Mouse (Mus musculus): ENCODE measurements around the gene Cyp4x1. TPM values are rescaled to one million over a fixed set of nuclear protein-coding genes. Genes with fewer than 3 reads are reported as not detected.

The Cyp4x1 gene
- polyA plus RNA-seq, 1 experiment from 2014 or later, result 2.5 TPM

DNA sequence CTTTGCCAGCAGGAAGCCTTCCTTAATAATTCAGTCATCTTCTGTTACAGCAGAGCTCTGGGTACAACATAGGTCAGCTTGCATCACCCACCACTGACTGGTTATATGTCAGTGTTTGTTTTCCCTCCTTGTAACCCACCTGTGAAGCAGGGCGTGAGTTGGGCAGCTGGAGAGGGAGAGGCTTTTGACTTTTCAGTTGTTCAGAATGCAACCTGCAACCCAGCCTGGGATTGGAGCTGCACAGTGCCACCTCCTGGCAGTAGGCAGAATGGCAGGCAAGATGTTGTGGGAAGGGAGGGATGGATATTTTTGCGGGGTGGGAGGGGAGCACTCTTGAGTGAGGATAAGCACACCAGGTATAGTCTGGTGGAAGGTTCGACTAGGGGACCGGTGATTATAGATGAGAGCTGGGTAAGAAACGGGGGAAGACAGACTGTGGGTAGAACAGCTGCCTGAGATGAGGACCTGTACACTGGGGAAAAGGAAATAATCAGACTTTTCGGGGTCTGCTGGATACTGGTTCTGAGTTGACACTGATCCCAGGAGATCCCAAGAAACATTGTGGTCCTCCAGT is 48.5 kb downstream of the Cyp4x1 start:
- DNase-seq (ENCODE audit: low spot score) (peak; percentile 62), ATAC-seq (peak; percentile 57; the same call in 1 of the 2 replicates)
- Histone ChIP-seq H3K9ac (ENCODE audit: low read length) (no peak overlapping the region), H3K36me3 (ENCODE audit: control insufficient read depth, insufficient read depth, low read length) (no peaks in the 10 kb centered on the region), H3K4me2 (ENCODE audit: low read length) (no peak overlapping the region), H3K27me3 (replicated peaks; ENCODE audit: control insufficient read depth, insufficient read depth, low read length) (no peaks in the 10 kb centered on the region), H3K4me1 (ENCODE audit: control insufficient read depth, insufficient read depth, low read length) (no peaks in the 10 kb centered on the region), H3K4me3 (ENCODE audit: low read depth, low read length) (no peak overlapping the region), H3K27ac (ENCODE audit: low read depth, low read length) (no peak overlapping the region), H3K9me3 (replicated peaks; ENCODE audit: control insufficient read depth, low read length) (no peaks in the 10 kb centered on the region)
- 20% methylated on average over 6 of the region's 6 CpGs for WGBS

DNA sequence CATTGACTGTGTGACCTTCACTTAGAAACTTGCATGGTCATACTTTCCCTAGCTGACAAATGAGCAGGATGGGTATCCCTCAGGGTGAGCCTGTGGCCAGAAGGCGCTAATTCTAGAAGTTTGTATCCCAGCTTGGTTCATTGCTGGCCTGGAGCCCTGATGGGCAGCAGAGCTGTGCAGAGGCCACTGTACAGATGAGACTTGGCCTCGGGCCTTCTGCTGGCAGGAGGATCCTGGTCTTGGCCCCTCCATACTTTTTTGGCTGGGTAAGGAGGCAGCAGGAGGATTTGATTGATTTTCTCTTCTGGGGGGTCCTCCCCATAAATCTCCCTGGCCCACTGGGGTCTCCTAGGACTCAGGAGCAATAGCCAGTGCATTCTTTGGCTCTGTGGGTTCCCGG is 51.0 kb downstream of the Cyp4x1 start:
- 82% methylated on average over 3 of the region's 3 CpGs for WGBS
- Histone ChIP-seq H3K4me3 (ENCODE audit: low read depth, low read length) (no peak overlapping the region), H3K9ac (ENCODE audit: low read length) (no peak overlapping the region), H3K9me3 (replicated peaks; ENCODE audit: control insufficient read depth, low read length) (no peaks in the 10 kb centered on the region), H3K4me1 (ENCODE audit: control insufficient read depth, insufficient read depth, low read length) (peaks cover 15% of the 10 kb centered on the region), H3K4me2 (ENCODE audit: low read length) (no peak overlapping the region), H3K36me3 (ENCODE audit: control insufficient read depth, insufficient read depth, low read length) (no peaks in the 10 kb centered on the region), H3K27me3 (replicated peaks; ENCODE audit: control insufficient read depth, insufficient read depth, low read length) (no peaks in the 10 kb centered on the region), H3K27ac (ENCODE audit: low read depth, low read length) (no peak overlapping the region)
- DNase-seq (ENCODE audit: low spot score), result no peak
- no peak for ATAC-seq

DNA sequence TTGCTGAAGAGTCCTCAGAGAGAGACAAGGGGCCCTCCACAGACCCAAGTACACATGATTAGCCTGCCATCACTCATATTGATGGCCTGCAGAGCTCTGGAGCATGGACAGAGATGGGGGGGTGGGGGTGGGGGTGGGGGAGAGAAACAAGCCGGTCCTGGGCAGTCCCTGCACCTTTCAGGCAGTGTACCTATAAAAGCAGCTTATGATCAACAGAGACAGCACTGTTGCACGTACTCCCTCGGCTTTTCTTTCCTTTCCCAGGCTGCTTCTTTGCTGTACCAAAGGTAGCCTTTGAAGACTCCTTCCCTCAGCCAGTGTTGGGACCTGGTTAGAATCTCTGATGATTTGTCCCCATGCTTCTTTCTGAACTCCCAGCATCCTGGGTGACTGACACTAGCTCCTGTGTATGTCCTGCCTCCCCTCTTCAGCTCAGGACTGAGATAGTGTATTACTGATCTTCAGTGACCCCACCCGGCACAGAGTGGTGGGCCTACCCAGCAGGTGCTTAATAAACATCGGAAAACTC is 54.2 kb downstream of the Cyp4x1 start:
- H3K4me2 ChIP-seq (ENCODE audit: low read length), result 0 out of 2 replicates have a peak overlapping the region, but pooled peaks have one; percentile 5
- WGBS, result 4% methylated on average over 5 of the region's 5 CpGs
- H3K9me3 ChIP-seq (replicated peaks; ENCODE audit: control insufficient read depth, low read length), result no peaks in the 10 kb centered on the region
- DNase-seq (ENCODE audit: low spot score), result no peak
- H3K36me3 ChIP-seq (ENCODE audit: control insufficient read depth, insufficient read depth, low read length), result no peaks in the 10 kb centered on the region
- no peaks in the 10 kb centered on the region for H3K27me3 ChIP-seq (replicated peaks; ENCODE audit: control insufficient read depth, insufficient read depth, low read length)
- no peak overlapping the region for H3K4me3 ChIP-seq (ENCODE audit: low read depth, low read length)
- H3K4me1 ChIP-seq (ENCODE audit: control insufficient read depth, insufficient read depth, low read length), result peaks cover 15% of the 10 kb centered on the region
- 0 out of 2 replicates have a peak overlapping the region, but pooled peaks have one; percentile 62 for H3K27ac ChIP-seq (ENCODE audit: low read depth, low read length)
- no peak for ATAC-seq
- H3K9ac ChIP-seq (ENCODE audit: low read length), result peak overlapping the region; percentile 41; the same call in 1 of the 2 replicates

DNA sequence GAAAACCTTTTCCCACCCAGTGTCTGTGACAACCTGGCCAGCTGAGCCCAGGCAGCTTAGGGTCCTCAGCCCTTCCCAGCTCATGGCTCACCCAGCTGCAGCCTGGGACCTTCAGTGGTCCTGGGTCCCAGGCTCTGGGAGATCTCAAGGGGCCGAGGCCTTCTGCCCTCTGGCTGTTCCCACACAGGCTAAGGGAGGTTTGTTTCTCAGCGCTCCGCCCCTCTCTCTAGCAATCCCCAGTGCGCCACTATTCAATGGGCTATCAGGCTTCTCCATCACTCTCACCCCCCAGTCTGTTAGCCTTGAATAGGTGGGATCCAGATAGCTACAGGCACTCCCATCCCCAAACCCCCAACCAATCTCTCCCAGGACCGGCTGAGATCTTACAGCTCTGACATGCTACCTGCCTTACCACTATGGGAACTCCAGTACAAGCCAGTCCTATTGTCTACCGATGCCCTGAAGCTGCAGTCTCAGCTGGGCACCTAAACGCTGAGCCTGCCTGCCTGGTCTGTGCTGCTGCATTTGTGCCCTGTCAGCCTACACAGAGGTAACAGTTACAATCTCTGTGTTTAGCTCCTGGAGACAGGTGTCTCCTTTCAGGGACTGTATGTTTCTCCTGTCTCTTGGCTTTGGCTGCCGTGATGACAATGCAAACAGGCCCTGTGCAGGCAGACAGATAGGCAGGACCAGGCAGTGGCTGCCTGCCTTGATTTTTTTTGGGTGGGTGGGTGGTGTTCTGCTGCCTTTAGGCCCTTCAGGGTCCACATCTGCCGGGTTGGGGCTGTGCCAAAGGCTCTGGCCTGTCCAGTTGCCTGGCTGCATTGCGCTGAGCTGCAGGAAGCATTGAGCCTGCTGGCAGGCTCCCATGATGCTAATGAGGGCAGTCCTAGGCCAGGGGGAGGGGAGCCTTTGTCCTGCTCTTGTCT is 54.9 kb downstream of the Cyp4x1 start:
- ATAC-seq (peak; percentile 89), DNase-seq (ENCODE audit: low spot score) (peak; percentile 86)
- Histone ChIP-seq H3K4me3 (ENCODE audit: low read depth, low read length) (no peak overlapping the region), H3K9ac (ENCODE audit: low read length) (peak overlapping the region; percentile 41; the same call in 1 of the 2 replicates), H3K36me3 (ENCODE audit: control insufficient read depth, insufficient read depth, low read length) (no peaks in the 10 kb centered on the region), H3K4me2 (ENCODE audit: low read length) (0 out of 2 replicates have a peak overlapping the region, but pooled peaks have one; percentile 5), H3K9me3 (replicated peaks; ENCODE audit: control insufficient read depth, low read length) (no peaks in the 10 kb centered on the region), H3K27me3 (replicated peaks; ENCODE audit: control insufficient read depth, insufficient read depth, low read length) (no peaks in the 10 kb centered on the region), H3K4me1 (ENCODE audit: control insufficient read depth, insufficient read depth, low read length) (peaks cover 15% of the 10 kb centered on the region), H3K27ac (ENCODE audit: low read depth, low read length) (peak overlapping the region; percentile 62; the same call in 1 of the 2 replicates)
- 12% methylated on average over 10 of the region's 10 CpGs for WGBS

DNA sequence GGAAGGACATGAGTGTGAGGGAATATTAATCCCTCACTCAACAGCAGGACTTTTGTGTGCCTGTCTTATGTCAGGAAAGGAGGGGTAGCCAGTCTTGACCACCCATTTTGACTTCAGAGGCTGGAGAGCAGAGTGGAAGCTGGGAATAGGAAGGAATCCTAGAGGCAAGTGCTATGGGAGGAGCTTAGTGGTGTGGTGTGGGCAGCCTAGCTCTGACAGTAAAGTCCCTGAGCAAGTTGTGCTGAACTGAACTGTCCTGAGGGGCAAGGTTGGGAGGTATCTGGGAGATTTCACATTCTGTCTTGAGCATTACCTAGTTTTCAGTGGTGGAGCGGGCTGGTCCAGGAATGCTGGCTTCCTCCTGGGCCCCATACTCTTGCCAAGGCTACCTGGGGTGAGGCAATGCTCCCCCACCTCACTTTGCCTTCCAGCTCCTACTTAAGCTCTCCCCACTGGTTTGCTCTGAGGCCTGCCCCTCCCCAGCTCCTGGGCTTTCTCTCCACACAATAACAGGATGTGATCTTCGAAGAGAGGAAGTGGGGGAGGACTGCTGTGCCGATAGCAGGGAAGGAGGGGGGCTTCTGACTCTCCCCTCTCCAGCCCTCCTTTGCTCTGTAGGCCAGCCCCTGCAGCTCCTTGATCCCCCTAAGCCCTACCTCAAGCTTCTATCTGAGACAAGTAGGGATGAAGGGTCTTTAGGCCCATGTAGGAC is 58.7 kb downstream of the Cyp4x1 start:
- H3K27ac ChIP-seq (ENCODE audit: low read depth, low read length), result no peak overlapping the region
- H3K27me3 ChIP-seq (replicated peaks; ENCODE audit: control insufficient read depth, insufficient read depth, low read length), result no peaks in the 10 kb centered on the region
- ATAC-seq (no peak), DNase-seq (ENCODE audit: low spot score) (no peak)
- no peaks in the 10 kb centered on the region for H3K9me3 ChIP-seq (replicated peaks; ENCODE audit: control insufficient read depth, low read length)
- WGBS, result 29% methylated on average over 3 of the region's 3 CpGs
- H3K4me1 ChIP-seq (ENCODE audit: control insufficient read depth, insufficient read depth, low read length), result peaks cover 15% of the 10 kb centered on the region
- H3K4me2 ChIP-seq (ENCODE audit: low read length), result no peak overlapping the region
- no peak overlapping the region for H3K4me3 ChIP-seq (ENCODE audit: low read depth, low read length)
- H3K36me3 ChIP-seq (ENCODE audit: control insufficient read depth, insufficient read depth, low read length), result no peaks in the 10 kb centered on the region
- no peak overlapping the region for H3K9ac ChIP-seq (ENCODE audit: low read length)

DNA sequence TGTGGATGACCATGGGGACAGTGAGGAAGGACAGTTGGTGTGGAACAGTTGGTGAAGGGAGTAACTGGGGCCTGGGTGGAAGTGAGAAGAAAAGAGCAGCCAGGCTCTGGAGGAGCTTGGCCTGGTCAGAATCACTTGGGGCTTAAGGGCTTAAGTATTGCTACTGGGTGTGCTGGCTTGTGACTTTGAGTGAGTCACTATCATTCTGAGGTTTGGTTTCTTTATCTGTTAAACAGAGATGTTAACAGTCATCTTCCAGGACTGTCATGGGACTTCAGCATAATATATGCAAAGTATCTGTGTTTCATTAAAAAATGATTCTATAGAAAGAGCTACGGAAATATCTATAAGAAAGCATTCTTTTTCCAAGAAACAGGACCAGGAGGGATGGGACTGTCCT is 59.3 kb downstream of the Cyp4x1 start:
- Histone ChIP-seq H3K9ac (ENCODE audit: low read length) (no peak overlapping the region), H3K27ac (ENCODE audit: low read depth, low read length) (no peak overlapping the region), H3K27me3 (replicated peaks; ENCODE audit: control insufficient read depth, insufficient read depth, low read length) (no peaks in the 10 kb centered on the region), H3K36me3 (ENCODE audit: control insufficient read depth, insufficient read depth, low read length) (no peaks in the 10 kb centered on the region), H3K4me1 (ENCODE audit: control insufficient read depth, insufficient read depth, low read length) (peaks cover 11% of the 10 kb centered on the region), H3K4me3 (ENCODE audit: low read depth, low read length) (no peak overlapping the region), H3K9me3 (replicated peaks; ENCODE audit: control insufficient read depth, low read length) (no peaks in the 10 kb centered on the region), H3K4me2 (ENCODE audit: low read length) (no peak overlapping the region)
- no peak for DNase-seq (ENCODE audit: low spot score)
- no peak for ATAC-seq
- WGBS, result 96% methylated on average over 1 of the region's 1 CpGs

DNA sequence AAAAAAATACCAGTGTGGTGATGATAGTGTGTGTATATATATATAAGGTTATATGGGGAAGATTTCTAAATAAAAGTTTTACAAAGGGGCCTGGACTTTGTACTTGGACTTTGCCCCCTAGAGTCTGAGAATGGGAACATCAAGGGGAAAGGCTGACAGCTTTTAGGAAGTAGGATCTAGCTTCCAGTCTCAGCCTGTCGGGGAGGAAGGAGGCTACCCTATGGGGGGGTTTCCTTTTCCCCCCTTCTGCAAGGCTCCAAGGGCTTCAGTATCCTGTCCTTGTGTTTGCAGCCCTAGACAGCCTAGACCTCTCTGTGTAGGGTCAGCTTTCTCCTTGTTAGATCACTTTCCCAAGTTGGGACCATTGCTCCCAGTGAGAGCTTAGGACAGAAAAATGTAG is 62.4 kb downstream of the Cyp4x1 start:
- Histone ChIP-seq H3K4me2 (ENCODE audit: low read length) (no peak overlapping the region), H3K9me3 (replicated peaks; ENCODE audit: control insufficient read depth, low read length) (no peaks in the 10 kb centered on the region), H3K36me3 (ENCODE audit: control insufficient read depth, insufficient read depth, low read length) (no peaks in the 10 kb centered on the region), H3K27me3 (replicated peaks; ENCODE audit: control insufficient read depth, insufficient read depth, low read length) (no peaks in the 10 kb centered on the region), H3K4me1 (ENCODE audit: control insufficient read depth, insufficient read depth, low read length) (no peaks in the 10 kb centered on the region), H3K9ac (ENCODE audit: low read length) (no peak overlapping the region), H3K4me3 (ENCODE audit: low read depth, low read length) (no peak overlapping the region), H3K27ac (ENCODE audit: low read depth, low read length) (no peak overlapping the region)
- no peak for ATAC-seq
- no peak for DNase-seq (ENCODE audit: low spot score)
- WGBS, result 47% methylated on average over 1 of the region's 1 CpGs

DNA sequence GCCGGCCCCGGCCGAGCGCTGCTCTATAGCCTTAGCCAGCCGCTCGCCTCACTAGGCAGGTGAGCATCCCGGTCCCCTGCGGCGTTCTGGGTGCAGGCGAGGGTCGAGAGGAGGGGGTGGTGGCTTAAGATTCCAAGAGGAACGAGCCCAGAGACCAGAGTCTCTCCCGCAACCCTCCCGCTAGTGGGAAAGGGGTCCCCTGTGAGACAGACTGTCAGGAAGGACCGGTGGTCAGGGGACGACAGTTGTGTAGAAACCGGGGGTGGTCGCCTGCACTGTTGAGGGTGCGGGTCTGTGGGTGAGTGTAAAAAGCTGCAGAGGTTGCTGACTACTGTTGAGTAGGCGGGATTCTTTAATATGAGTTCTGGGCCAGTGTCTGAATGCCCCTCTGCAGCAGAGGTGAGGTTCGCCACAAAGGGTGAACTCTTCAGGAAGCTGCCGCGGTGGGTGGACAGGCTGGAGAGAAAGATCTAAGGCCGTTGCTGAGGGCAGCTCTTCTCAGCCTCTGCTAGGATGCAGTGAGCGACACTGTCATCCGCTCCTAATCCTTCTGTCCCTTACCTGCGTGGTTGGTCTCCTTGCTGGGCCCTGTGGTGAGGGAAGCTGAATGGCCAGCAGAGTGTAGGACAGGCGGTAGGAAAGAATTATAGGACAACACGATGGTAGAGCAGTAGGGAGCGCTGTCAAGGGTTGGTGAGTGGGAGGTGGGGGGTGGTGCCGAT is 70.4 kb downstream of the Cyp4x1 start:
- peak; percentile 38; the same call in 1 of the 2 replicates for ATAC-seq
- H3K27ac ChIP-seq (ENCODE audit: low read depth, low read length), result no peak overlapping the region

More for the DNA sequence above, 70.4 kb downstream of the Cyp4x1 start:
- H3K27me3 ChIP-seq (replicated peaks; ENCODE audit: control insufficient read depth, insufficient read depth, low read length), result peaks cover 75% of the 10 kb centered on the region
- H3K9me3 ChIP-seq (replicated peaks; ENCODE audit: control insufficient read depth, low read length), result no peaks in the 10 kb centered on the region
- H3K4me2 ChIP-seq (ENCODE audit: low read length), result peak overlapping the region; percentile 96
- 3% methylated on average over 31 of the region's 31 CpGs for WGBS
- no peaks in the 10 kb centered on the region for H3K36me3 ChIP-seq (ENCODE audit: control insufficient read depth, insufficient read depth, low read length)
- H3K4me3 ChIP-seq (ENCODE audit: low read depth, low read length), result peak overlapping the region; percentile 48
- H3K4me1 ChIP-seq (ENCODE audit: control insufficient read depth, insufficient read depth, low read length), result peaks cover 3% of the 10 kb centered on the region; the same call in 1 of the 2 replicates
- peak overlapping the region; percentile 58 for H3K9ac ChIP-seq (ENCODE audit: low read length)
- DNase-seq (ENCODE audit: low spot score), result no peak

Data from forebrain, embryonic 14.5 days (tissue).